Mouse (Mus musculus) heart, adult 2 months (tissue): Measurements from ENCODE around the gene Farp2. TPM values are rescaled to one million over a fixed set of nuclear protein-coding genes. Genes with fewer than 3 reads are reported as not detected.
A peak's percentile ranks its signal among the peaks of the same experiment; 100 is the strongest.
"Not testable (repeated sequence)": the region's sequence is repeated elsewhere in the genome, so short reads cannot be mapped to it uniquely, and the experiment has no call there.

ENCODE experiments used
- DNase-seq, 2 experiments: peaks; one replicate each; pipeline ENCODE4 v3.0.0; 2021
- H3K27ac ChIP-seq: fragments of 200-600 bp; 2 replicates; pipeline ENCODE4 v1.8.1; 2022
- H3K27me3 ChIP-seq: fragments of 200-500 bp; 2 replicates; pipeline ENCODE4 v1.6.1; 2012; ENCODE audit warnings: mild to moderate bottlenecking, low read length, inconsistent platforms, mixed read lengths; ENCODE audit not compliant: control insufficient read depth, insufficient read depth
- H3K36me3 ChIP-seq: fragments of 200-500 bp; 2 replicates; pipeline ENCODE4 v1.6.1; 2012; ENCODE audit warnings: low read length, inconsistent platforms; ENCODE audit not compliant: control insufficient read depth, insufficient read depth
- H3K4me1 ChIP-seq: fragments of 200-500 bp; 2 replicates; pipeline ENCODE4 v1.6.1; 2011; ENCODE audit warnings: low read length; ENCODE audit not compliant: control insufficient read depth, insufficient read depth
- H3K4me3 ChIP-seq: fragments of 200-600 bp; 2 replicates; pipeline ENCODE4 v1.8.1; 2022
- H3K79me2 ChIP-seq: fragments of 200-500 bp; replicated peaks from 2 replicates; pipeline ENCODE4 v1.6.1; 2012; ENCODE audit warnings: mild to moderate bottlenecking, inconsistent platforms, low read length, moderate library complexity, mixed read lengths; ENCODE audit not compliant: control insufficient read depth, insufficient read depth
- H3K9ac ChIP-seq: fragments of 200-500 bp; 2 replicates; pipeline ENCODE4 v1.6.1; 2012; ENCODE audit warnings: low read depth, mild to moderate bottlenecking, control low read depth, inconsistent platforms, low read length, mixed read lengths
- CTCF ChIP-seq: fragments of 200-600 bp; IDR thresholded peaks from 2 replicates; pipeline ENCODE4 v1.8.1; 2022; ENCODE audit warnings: antibody characterized with exemption, mild to moderate bottlenecking, moderate library complexity
- EP300 ChIP-seq: fragments of 200-500 bp; IDR thresholded peaks from 2 replicates; pipeline ENCODE4 v1.6.1; 2011; ENCODE audit warnings: low read depth, low read length, control low read depth; ENCODE audit not compliant: insufficient read depth
- POLR2A ChIP-seq: fragments of 200-500 bp; IDR thresholded peaks from 2 replicates; pipeline ENCODE4 v1.6.1; 2011; ENCODE audit warnings: mild to moderate bottlenecking, low read depth, low read length, control low read depth; ENCODE audit not compliant: insufficient read depth
- WGBS: fragments of 180-500 bp; shearing (Covaris S2); methylation state at CpG from one replicate; pipeline ENCODE4 v1.1.7; 2018; 5-methylcytosine and 5-hydroxymethylcytosine counted together
- intact Hi-C: fragments of 180-260 bp; cut with DNase I; formaldehyde crosslinking; loops from one replicate; pipeline ENCODE4 v1.15.1; 2025
- polyA plus RNA-seq: library from polyadenylated mRNA; depleted of rRNA; stranded (reverse); fragments of >200 nt; gene quantifications from 2 replicates; pipeline ENCODE4 v1.2.3, GENCODE M21; 2012; rRNA removed
- total RNA-seq, 2 experiments: library from RNA; stranded (reverse); gene quantifications; 2 replicates each; pipeline ENCODE4 v1.2.3; 2021

Gene Farp2
- total and polyA plus RNA-seq, 3 experiments = 6.6 to 21.5 (median 18.5) TPM

- Histone ChIP-seq H3K9ac (no peak overlapping the region), H3K79me2 (no peaks in the 10 kb centered on the region), H3K4me1 (no peaks in the 10 kb centered on the region), H3K27me3 (no peaks in the 10 kb centered on the region), H3K36me3 (no peaks in the 10 kb centered on the region), H3K4me3 (no peak overlapping the region), H3K27ac (no peak overlapping the region)
- intact Hi-C loops = no loop called here
- DNase-seq = no peak
- no peak for TF ChIP-seq EP300
- no peak for TF ChIP-seq POLR2A
- WGBS = 75% methylated on average over 7 of the region's 7 CpGs
Measured at GRCm38 (mm10) chr1:93656325-93657024, 144.6 kb downstream of the Farp2 start.

- 77% methylated on average over 5 of the region's 5 CpGs for WGBS
- Histone ChIP-seq H3K27me3 (no peaks in the 10 kb centered on the region), H3K27ac (no peak overlapping the region), H3K79me2 (no peaks in the 10 kb centered on the region), H3K9ac (no peak overlapping the region), H3K36me3 (no peaks in the 10 kb centered on the region), H3K4me3 (no peak overlapping the region), H3K4me1 (no peaks in the 10 kb centered on the region)
- no peak for TF ChIP-seq CTCF
- TF ChIP-seq POLR2A = no peak
- TF ChIP-seq EP300 = no peak
- intact Hi-C loops = no loop called here
- DNase-seq = no peak
Measured at GRCm38 (mm10) chr1:93657025-93657360, 145.1 kb downstream of the Farp2 start.

- H3K27ac ChIP-seq, H3K36me3 ChIP-seq, H3K4me3 ChIP-seq, H3K27me3 ChIP-seq, DNase-seq, H3K4me1 ChIP-seq, intact Hi-C loops, H3K9ac ChIP-seq, H3K79me2 ChIP-seq: not testable (repeated sequence)
Measured at GRCm38 (mm10) chr1:93658559-93658958, 146.7 kb downstream of the Farp2 start, which contains the start of gene Stk25. Gene Stk25 (minus strand): TSS chr1:93658659.

DNA sequence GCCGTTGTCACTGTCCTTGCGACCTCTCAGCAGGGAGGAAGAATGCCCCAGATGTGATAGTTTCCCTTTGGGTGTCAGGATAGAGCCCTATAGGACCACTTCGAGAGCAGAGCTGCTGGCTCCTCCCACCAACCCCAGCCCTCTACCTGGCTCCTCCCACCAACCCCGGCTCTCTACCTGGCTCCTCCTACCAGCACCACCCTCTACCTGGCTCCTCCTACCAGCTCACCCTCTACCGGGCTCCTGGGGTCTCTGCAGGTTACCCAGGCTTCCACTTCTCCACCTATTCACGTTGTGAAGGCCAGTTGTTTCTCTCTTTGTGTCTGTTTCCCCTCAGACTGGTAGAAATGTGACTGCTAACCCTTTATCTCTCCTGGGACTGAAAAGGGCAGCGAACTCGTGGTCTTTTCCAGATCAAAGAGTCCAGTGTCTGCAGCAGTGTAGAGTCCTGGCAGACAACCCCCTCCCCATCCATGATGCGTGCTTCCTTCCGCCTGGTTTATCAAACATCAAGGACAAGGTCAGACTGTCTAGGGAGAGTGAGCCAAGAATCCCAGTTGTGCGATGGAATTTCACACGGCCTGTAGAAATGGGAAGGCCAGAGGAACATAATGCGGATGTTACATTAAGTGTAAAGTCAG, 156.0 kb downstream of the Farp2 start:
- H3K9ac ChIP-seq = no peak overlapping the region
- TF ChIP-seq POLR2A = no peak
- TF ChIP-seq CTCF = no peak
- TF ChIP-seq EP300 = no peak
- no peak overlapping the region for H3K4me3 ChIP-seq
- H3K4me1 ChIP-seq = peaks cover 1% of the 10 kb centered on the region; the same call in 1 of the 2 replicates
- no peaks in the 10 kb centered on the region for H3K36me3 ChIP-seq
- 19% methylated on average over 13 of the region's 13 CpGs for WGBS
- peak overlapping the region; percentile 40 for H3K27ac ChIP-seq
- DNase-seq = no peak
- H3K27me3 ChIP-seq = no peaks in the 10 kb centered on the region
- H3K79me2 ChIP-seq = no peaks in the 10 kb centered on the region
- intact Hi-C loops = loop anchor here (1.0 to 5.0 kb wide), 3 partner anchors 17 to 134 kb away; partner anchors contain the start of genes Bok, Dtymk and Ing5

- DNase-seq = peak; percentile 87 to 88
- intact Hi-C loops = loop anchor here (1.0 to 5.0 kb wide), 3 partner anchors 16 to 133 kb away; partner anchors contain the start of genes Bok, Dtymk and Ing5
- TF ChIP-seq POLR2A (peak; percentile 55), EP300 (peak; percentile 71), CTCF (peak; percentile 88)
- peak overlapping the region; percentile 40 for H3K27ac ChIP-seq
- H3K4me3 ChIP-seq = peak overlapping the region; percentile 46
- peak overlapping the region; percentile 50; the same call in 1 of the 2 replicates for H3K9ac ChIP-seq
- no peaks in the 10 kb centered on the region for H3K79me2 ChIP-seq
- 7% methylated on average over 17 of the region's 17 CpGs for WGBS
- H3K36me3 ChIP-seq = no peaks in the 10 kb centered on the region
- no peaks in the 10 kb centered on the region for H3K27me3 ChIP-seq
- peaks cover 1% of the 10 kb centered on the region; the same call in 1 of the 2 replicates for H3K4me1 ChIP-seq
Measured at GRCm38 (mm10) chr1:93668791-93669548, 157.1 kb downstream of the Farp2 start.

- intact Hi-C loops = loop anchor here (2.0 to 5.0 kb wide), 2 partner anchors 15 to 132 kb away; partner anchors contain the start of genes Bok, Dtymk and Ing5
- Histone ChIP-seq H3K4me1 (peaks cover 1% of the 10 kb centered on the region; the same call in 1 of the 2 replicates), H3K36me3 (no peaks in the 10 kb centered on the region), H3K27ac (no peak overlapping the region), H3K79me2 (no peaks in the 10 kb centered on the region), H3K4me3 (no peak overlapping the region), H3K9ac (no peak overlapping the region), H3K27me3 (no peaks in the 10 kb centered on the region)
- TF ChIP-seq EP300 (no peak), POLR2A (no peak), CTCF (no peak)
- no peak for DNase-seq
Measured at GRCm38 (mm10) chr1:93669941-93670340, 158.1 kb downstream of the Farp2 start.

Other genes starting within 250 kb of the Farp2 start
- 10 to 100 TPM; 13.6 to 14.6 TPM for gene Mterf4, start 206.2 kb upstream of the Farp2 start, total RNA-seq
- gene Mterf4, start 206.2 kb upstream of the Farp2 start, polyA plus RNA-seq = 8.9 and 12.0 TPM in 2 replicates
- 10 to 100 TPM; 22.7 to 24.1 TPM for gene Ppp1r7, start 169.2 kb upstream of the Farp2 start, total RNA-seq
- gene Ppp1r7, start 169.2 kb upstream of the Farp2 start, polyA plus RNA-seq = 2.9 and 4.2 TPM in 2 replicates
- gene Pask, start 168.6 kb upstream of the Farp2 start, total RNA-seq = under 1 TPM; 0.10 to 0.27 TPM
- 0.39 and 1.00 TPM in 2 replicates for gene Pask, start 168.6 kb upstream of the Farp2 start, polyA plus RNA-seq
- not detected for gene Ano7, start 138.1 kb upstream of the Farp2 start, total RNA-seq
- gene Ano7, start 138.1 kb upstream of the Farp2 start, polyA plus RNA-seq = 0.04 TPM in 1 of 2 replicates, not detected in the other
- gene Hdlbp, start 33.3 kb upstream of the Farp2 start, total RNA-seq = 100 to 1,000 TPM; 507 to 604 TPM
- gene Hdlbp, start 33.3 kb upstream of the Farp2 start, polyA plus RNA-seq = 131 and 247 TPM in 2 replicates
- 100 to 1,000 TPM in 1 of 2 experiments, 10 to 100 TPM in 1; 81.2 to 104 TPM for gene Stk25, start 146.6 kb downstream of the Farp2 start, total RNA-seq
- gene Stk25, start 146.6 kb downstream of the Farp2 start, polyA plus RNA-seq = 90.4 and 143 TPM in 2 replicates
- 1 to 10 TPM; 3.0 to 3.1 TPM for gene Bok, start 173.6 kb downstream of the Farp2 start, total RNA-seq
- gene Bok, start 173.6 kb downstream of the Farp2 start, polyA plus RNA-seq = 5.9 and 9.0 TPM in 2 replicates
- 10 to 100 TPM; 33.6 to 36.4 TPM for gene Atg4b, start 239.4 kb downstream of the Farp2 start, total RNA-seq
- gene Atg4b, start 239.4 kb downstream of the Farp2 start, polyA plus RNA-seq = 27.7 and 33.4 TPM in 2 replicates
- 10 to 100 TPM; 75.0 to 80.4 TPM for gene Thap4, start 242.8 kb downstream of the Farp2 start, total RNA-seq
- gene Thap4, start 242.8 kb downstream of the Farp2 start, polyA plus RNA-seq = 69.0 and 76.9 TPM in 2 replicates